Mouse (Mus musculus): ENCODE measurements around the gene Gm49661. TPM values are rescaled to one million over a fixed set of nuclear protein-coding genes. Genes with fewer than 3 reads are reported as not detected.
A peak's percentile ranks its signal among the peaks of the same experiment; 100 is the strongest.

The Gm49661 gene
- polyA plus RNA-seq (2015; fragmentation: Nextera tagmentation; extraction: Ambion mirVana), result not detected in 2 replicates

DNA sequence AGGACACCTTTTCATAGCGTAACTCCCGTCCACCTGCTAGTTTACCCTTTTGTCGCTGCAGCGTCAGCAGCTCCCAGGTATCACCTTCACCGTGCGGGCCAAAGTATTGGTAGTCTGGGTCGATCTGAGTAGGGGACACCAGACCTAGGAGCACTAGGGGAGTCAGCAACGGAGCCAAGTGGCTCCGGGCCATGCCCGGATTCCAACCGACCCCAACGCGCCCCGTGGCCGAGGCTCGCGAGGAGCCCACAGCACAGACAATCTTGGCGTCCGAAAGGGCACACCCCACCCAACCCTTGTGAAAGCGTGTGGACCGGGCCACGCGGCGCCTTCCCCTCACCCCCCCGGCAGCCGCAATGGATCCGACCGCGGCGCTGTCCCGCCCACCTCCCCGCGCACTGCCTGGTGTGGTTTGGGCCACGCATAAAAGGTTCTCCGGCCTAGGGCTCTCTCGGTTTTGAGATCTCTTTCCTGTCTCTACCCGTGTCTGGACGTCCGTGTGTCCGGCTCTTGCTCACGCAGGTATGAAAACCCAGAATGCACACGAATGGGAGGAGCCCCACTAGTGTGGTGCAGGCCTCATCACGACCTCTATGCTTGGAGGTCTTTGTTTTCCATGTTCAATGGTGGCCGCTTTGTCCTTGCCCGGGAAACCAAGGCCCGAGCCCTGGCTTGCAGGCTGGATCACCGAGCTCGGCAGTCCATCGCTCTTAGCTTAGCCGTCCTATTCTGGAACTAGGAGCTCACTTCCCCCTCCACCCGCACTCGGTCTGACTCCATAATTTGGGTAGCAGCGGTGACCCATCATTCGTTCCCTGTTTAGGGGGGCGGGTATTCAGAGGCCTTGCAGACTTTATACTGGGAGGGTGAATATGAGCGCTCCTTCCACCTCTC, at the start of gene Gm49661, which contains the start of the genes Prdx2 and Rnaseh2a:
Gene Gm49661, minus strand, starts transcription at position 193 of the 894 bp plus-strand sequence.
Gene Prdx2, plus strand, starts transcription at position 347 of the 894 bp plus-strand sequence.
Gene Rnaseh2a, minus strand, starts transcription at position 527 of the 894 bp plus-strand sequence.
- no peaks in the 10 kb centered on the region for H3K27me3 ChIP-seq (ENCODE audit: control insufficient read depth, insufficient read depth, low read depth, low read length)
- peak; percentile 59 for ATAC-seq
- H3K4me1 ChIP-seq (ENCODE audit: control insufficient read depth, insufficient read depth, low read length), result peaks cover 26% of the 10 kb centered on the region
- peak within 1 kb of the TSS; percentile 82 for H3K4me3 ChIP-seq (ENCODE audit: low read depth, low read length)
- no peaks in the 10 kb centered on the region for H3K9me3 ChIP-seq (replicated peaks; ENCODE audit: control insufficient read depth, low read length, poor library complexity, severe bottlenecking)
- WGBS, result under 1% methylated on average over 56 of the region's 56 CpGs
- peak within 1 kb of the TSS; percentile 96 for H3K9ac ChIP-seq (ENCODE audit: low read depth, low read length)
- H3K4me2 ChIP-seq (ENCODE audit: low read length), result peak within 1 kb of the TSS; percentile 97
- H3K36me3 ChIP-seq (ENCODE audit: control insufficient read depth, insufficient read depth, low read length), result peaks cover 14% of the 10 kb centered on the region
- peak within 1 kb of the TSS; percentile 93 for H3K27ac ChIP-seq (ENCODE audit: low read length)

DNA sequence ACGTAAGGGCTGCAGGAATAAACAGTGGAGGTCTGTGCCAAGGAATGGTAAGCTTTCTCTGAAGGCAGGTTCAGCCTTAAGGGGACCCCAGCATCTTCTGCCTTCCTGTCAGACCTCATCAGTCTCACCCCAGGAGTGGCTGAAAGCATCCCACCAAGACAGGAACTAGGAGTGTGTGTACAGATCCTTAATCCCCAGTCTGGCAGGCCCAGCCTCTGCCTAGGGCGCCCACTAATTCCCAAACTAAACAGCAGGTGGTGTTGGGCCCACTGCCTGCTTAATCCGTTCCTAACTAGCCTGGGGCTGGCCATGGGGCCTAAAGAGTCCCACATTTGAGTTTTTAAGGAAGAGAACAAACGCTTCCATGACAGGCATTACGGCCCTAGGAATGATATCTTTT, 48.0 kb upstream of the Gm49661 start:
- ATAC-seq, result no peak
- Histone ChIP-seq H3K36me3 (ENCODE audit: control insufficient read depth, insufficient read depth, low read length) (peaks cover 11% of the 10 kb centered on the region), H3K4me3 (ENCODE audit: low read depth, low read length) (no peak overlapping the region), H3K9me3 (replicated peaks; ENCODE audit: control insufficient read depth, low read length, poor library complexity, severe bottlenecking) (no peaks in the 10 kb centered on the region), H3K27ac (ENCODE audit: low read length) (no peak overlapping the region), H3K4me2 (ENCODE audit: low read length) (no peak overlapping the region), H3K27me3 (ENCODE audit: control insufficient read depth, insufficient read depth, low read depth, low read length) (peaks cover 11% of the 10 kb centered on the region), H3K4me1 (ENCODE audit: control insufficient read depth, insufficient read depth, low read length) (no peaks in the 10 kb centered on the region), H3K9ac (ENCODE audit: low read depth, low read length) (no peak overlapping the region)
- 14% methylated on average over 5 of the region's 5 CpGs for WGBS

DNA sequence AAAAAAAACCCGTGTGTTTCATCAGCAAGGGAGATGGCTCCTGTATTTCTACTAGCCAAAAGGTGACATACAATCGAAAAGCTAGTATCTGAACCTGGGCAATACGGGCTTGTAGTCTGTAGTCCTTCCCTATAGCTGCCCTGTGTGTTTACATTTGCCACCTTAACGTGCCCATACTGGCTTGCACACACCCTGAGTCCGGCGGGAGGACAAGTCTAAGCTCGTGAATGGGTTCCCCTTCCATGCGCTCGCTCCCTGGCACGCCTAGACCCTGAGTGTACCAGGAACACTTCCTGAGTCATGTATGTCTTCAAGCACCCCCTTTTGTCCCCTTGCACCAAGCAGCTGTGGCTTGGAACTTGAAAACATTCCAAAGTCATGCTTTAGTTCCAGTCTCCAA, 47.5 kb upstream of the Gm49661 start:
- Histone ChIP-seq H3K9ac (ENCODE audit: low read depth, low read length) (no peak overlapping the region), H3K4me3 (ENCODE audit: low read depth, low read length) (no peak overlapping the region), H3K4me1 (ENCODE audit: control insufficient read depth, insufficient read depth, low read length) (no peaks in the 10 kb centered on the region), H3K9me3 (replicated peaks; ENCODE audit: control insufficient read depth, low read length, poor library complexity, severe bottlenecking) (no peaks in the 10 kb centered on the region), H3K4me2 (ENCODE audit: low read length) (no peak overlapping the region), H3K27ac (ENCODE audit: low read length) (no peak overlapping the region), H3K36me3 (ENCODE audit: control insufficient read depth, insufficient read depth, low read length) (peaks cover 11% of the 10 kb centered on the region), H3K27me3 (ENCODE audit: control insufficient read depth, insufficient read depth, low read depth, low read length) (peaks cover 12% of the 10 kb centered on the region)
- WGBS, result 65% methylated on average over 10 of the region's 10 CpGs
- ATAC-seq, result no peak

DNA sequence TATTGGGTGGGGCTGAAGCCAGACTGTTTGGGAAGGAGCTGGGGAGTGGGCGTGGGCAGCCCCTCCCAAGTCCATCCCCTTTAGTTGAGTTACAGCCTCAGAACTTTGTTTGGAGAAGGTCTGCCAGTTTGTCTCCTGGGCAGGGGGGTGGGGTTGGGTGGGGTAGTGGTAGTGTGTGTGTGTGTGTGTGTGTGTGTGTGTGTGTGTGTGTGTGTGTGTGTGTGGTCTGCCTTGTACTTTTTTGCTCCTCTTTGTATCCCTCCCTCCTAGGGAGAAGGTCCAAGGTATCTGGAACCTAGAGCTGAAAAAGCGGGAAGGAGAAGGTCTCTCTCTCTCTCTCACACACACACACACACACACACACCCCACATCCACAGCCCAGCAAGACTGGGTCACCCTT, 45.2 kb upstream of the Gm49661 start, which contains the start of gene Best2:
Gene Best2, minus strand, starts transcription at position 101 of the 400 bp plus-strand sequence.
- ATAC-seq, result no peak
- WGBS, result 61% methylated on average over 2 of the region's 2 CpGs
- H3K4me1 ChIP-seq (ENCODE audit: control insufficient read depth, insufficient read depth, low read length), result no peaks in the 10 kb centered on the region
- peak within 1 kb of the TSS; percentile 83 for H3K4me2 ChIP-seq (ENCODE audit: low read length)
- H3K27ac ChIP-seq (ENCODE audit: low read length), result no peak within 1 kb of the TSS
- peaks cover 23% of the 10 kb centered on the region for H3K27me3 ChIP-seq (ENCODE audit: control insufficient read depth, insufficient read depth, low read depth, low read length)
- H3K9me3 ChIP-seq (replicated peaks; ENCODE audit: control insufficient read depth, low read length, poor library complexity, severe bottlenecking), result no peaks in the 10 kb centered on the region
- H3K9ac ChIP-seq (ENCODE audit: low read depth, low read length), result peak within 1 kb of the TSS; percentile 66
- peak within 1 kb of the TSS; percentile 40 for H3K4me3 ChIP-seq (ENCODE audit: low read depth, low read length)
- H3K36me3 ChIP-seq (ENCODE audit: control insufficient read depth, insufficient read depth, low read length), result peaks cover 9% of the 10 kb centered on the region

DNA sequence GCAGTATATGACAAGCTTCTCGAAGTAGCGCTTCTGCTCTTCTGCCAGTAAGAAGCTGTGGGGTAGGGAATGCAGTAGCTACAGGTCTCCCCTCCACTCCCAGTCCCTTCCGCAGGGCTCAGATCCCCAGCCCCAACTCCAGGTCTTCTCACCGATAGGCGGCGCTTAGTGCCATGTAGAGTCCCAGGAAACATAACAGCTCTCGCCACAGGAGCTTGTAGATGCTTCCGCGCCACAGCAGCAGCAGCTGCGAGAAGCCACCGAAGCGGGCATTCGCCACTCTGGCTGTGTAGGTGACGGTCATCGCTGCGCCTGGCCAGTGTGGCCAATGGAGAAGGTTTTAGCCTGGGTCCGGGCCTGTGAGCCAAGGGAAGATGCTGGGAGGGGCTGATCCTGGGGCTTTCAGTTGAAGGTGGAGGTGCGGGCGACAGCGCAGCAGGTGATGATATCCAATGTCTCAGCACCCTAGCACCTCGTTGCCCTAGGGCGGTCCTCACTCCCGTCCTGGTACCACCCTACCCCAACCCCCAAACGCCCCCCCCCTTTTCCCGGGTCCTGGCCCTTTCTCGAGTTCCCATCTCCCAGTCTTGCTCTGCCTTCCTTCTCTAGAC, 44.1 kb upstream of the Gm49661 start:
- Histone ChIP-seq H3K27ac (ENCODE audit: low read length) (no peak overlapping the region), H3K36me3 (ENCODE audit: control insufficient read depth, insufficient read depth, low read length) (peaks cover 6% of the 10 kb centered on the region), H3K4me1 (ENCODE audit: control insufficient read depth, insufficient read depth, low read length) (no peaks in the 10 kb centered on the region), H3K27me3 (ENCODE audit: control insufficient read depth, insufficient read depth, low read depth, low read length) (peaks cover 27% of the 10 kb centered on the region), H3K4me3 (ENCODE audit: low read depth, low read length) (peak overlapping the region; percentile 40), H3K9me3 (replicated peaks; ENCODE audit: control insufficient read depth, low read length, poor library complexity, severe bottlenecking) (no peaks in the 10 kb centered on the region), H3K4me2 (ENCODE audit: low read length) (peak overlapping the region; percentile 83), H3K9ac (ENCODE audit: low read depth, low read length) (peak overlapping the region; percentile 66)
- 5% methylated on average over 26 of the region's 26 CpGs for WGBS
- ATAC-seq, result peak; percentile 52

DNA sequence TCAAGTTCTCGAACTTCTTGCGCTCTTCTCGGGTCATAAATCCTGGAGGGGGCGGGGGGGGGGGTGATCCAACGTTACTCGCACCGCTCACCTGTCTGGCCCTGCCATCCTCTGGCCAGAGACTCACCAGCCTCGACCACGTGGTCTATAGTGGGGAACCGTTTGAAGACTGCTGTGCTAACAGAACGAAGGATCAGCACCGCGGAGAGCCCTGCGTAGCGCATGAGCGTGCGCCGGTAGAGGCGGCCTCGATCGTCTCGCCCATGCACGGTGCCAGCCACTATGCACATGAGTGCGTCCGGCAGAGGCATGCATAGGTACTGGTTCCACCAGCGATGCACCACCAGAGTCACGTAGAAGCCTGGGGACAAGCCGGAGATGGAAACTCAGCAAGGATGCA, 42.0 kb upstream of the Gm49661 start:
- H3K36me3 ChIP-seq (ENCODE audit: control insufficient read depth, insufficient read depth, low read length), result no peaks in the 10 kb centered on the region
- no peak overlapping the region for H3K4me2 ChIP-seq (ENCODE audit: low read length)
- H3K27ac ChIP-seq (ENCODE audit: low read length), result no peak overlapping the region
- H3K27me3 ChIP-seq (ENCODE audit: control insufficient read depth, insufficient read depth, low read depth, low read length), result peaks cover 36% of the 10 kb centered on the region
- H3K4me1 ChIP-seq (ENCODE audit: control insufficient read depth, insufficient read depth, low read length), result no peaks in the 10 kb centered on the region
- ATAC-seq, result no peak
- no peak overlapping the region for H3K9ac ChIP-seq (ENCODE audit: low read depth, low read length)
- H3K4me3 ChIP-seq (ENCODE audit: low read depth, low read length), result no peak overlapping the region
- no peaks in the 10 kb centered on the region for H3K9me3 ChIP-seq (replicated peaks; ENCODE audit: control insufficient read depth, low read length, poor library complexity, severe bottlenecking)
- WGBS, result 18% methylated on average over 28 of the region's 28 CpGs

DNA sequence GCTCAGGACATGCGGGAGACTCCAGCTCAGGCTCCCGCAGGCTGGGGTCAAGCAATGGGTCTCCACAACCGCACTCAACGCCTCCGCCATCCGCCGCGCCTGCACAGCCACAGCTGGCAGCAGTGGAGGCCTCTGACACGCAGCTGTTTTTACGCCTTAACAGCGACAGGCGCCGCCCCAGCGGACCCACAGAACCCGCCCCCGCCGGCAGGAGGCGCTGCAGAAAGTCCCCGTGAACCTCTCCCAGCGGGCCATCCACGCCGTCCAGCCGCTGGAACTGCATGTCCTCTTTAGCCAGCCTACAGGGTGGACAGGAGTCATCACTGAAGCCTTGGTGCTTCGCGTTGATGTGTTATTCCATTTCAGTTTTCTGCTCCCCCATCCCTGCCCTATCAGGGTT, 38.5 kb upstream of the Gm49661 start:
- Histone ChIP-seq H3K27ac (ENCODE audit: low read length) (no peak overlapping the region), H3K4me3 (ENCODE audit: low read depth, low read length) (no peak overlapping the region), H3K4me2 (ENCODE audit: low read length) (no peak overlapping the region), H3K9me3 (replicated peaks; ENCODE audit: control insufficient read depth, low read length, poor library complexity, severe bottlenecking) (no peaks in the 10 kb centered on the region), H3K4me1 (ENCODE audit: control insufficient read depth, insufficient read depth, low read length) (no peaks in the 10 kb centered on the region), H3K27me3 (ENCODE audit: control insufficient read depth, insufficient read depth, low read depth, low read length) (peaks cover 28% of the 10 kb centered on the region), H3K36me3 (ENCODE audit: control insufficient read depth, insufficient read depth, low read length) (peaks cover 2% of the 10 kb centered on the region; the same call in 1 of the 2 replicates), H3K9ac (ENCODE audit: low read depth, low read length) (no peak overlapping the region)
- 17% methylated on average over 25 of the region's 25 CpGs for WGBS
- ATAC-seq, result no peak

DNA sequence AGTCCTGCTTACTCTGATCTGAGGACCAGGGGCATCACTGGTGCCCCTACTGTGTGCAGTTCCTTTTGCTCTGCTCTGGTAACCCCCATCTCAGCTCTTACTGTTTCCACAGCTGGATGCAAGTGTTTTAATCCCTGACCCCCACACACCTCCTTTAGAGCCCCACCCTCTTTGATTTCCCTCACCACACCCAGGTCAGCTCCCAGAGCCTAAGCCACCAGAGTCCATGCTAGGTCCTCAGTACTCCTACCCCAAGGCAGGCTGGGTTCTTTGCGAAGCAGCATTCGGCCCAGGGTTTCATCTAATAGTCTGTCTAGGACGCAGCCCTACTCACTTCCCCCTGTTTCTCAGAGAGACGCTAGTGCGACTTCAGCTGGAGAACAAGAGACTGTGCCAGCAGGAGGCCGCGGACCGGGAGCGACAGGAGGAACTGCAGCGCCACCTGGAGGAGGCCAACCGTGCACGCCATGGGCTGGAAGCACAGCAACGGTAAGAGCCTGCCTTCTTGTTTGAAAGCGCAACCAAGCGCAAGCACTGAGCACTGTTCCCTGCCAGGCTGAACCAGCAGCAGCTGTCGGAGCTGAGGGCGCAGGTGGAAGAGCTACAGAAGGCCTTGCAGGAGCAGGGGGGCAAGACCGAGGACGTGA, 28.5 kb upstream of the Gm49661 start:
- Histone ChIP-seq H3K4me2 (ENCODE audit: low read length) (peak overlapping the region; percentile 21), H3K27me3 (ENCODE audit: control insufficient read depth, insufficient read depth, low read depth, low read length) (peaks cover 3% of the 10 kb centered on the region; the same call in 1 of the 2 replicates), H3K36me3 (ENCODE audit: control insufficient read depth, insufficient read depth, low read length) (peaks cover 8% of the 10 kb centered on the region), H3K4me1 (ENCODE audit: control insufficient read depth, insufficient read depth, low read length) (peaks cover 5% of the 10 kb centered on the region; the same call in 1 of the 2 replicates), H3K4me3 (ENCODE audit: low read depth, low read length) (no peak overlapping the region), H3K27ac (ENCODE audit: low read length) (no peak overlapping the region), H3K9me3 (replicated peaks; ENCODE audit: control insufficient read depth, low read length, poor library complexity, severe bottlenecking) (no peaks in the 10 kb centered on the region), H3K9ac (ENCODE audit: low read depth, low read length) (peak overlapping the region; percentile 41; the same call in 1 of the 2 replicates)
- peak; percentile 52; the same call in 1 of the 2 replicates for ATAC-seq
- WGBS, result 1% methylated on average over 19 of the region's 19 CpGs
